Mouse (Mus musculus) brain, embryonic 14.5 days (tissue): ENCODE results near the gene 2310011J03Rik.

Source experiments
- CTCF ChIP-seq: fragments of 200-500 bp; IDR thresholded peaks from 2 replicates; pipeline ENCODE4 v1.5.1; 2012; ENCODE audit warnings: inconsistent platforms, mild to moderate bottlenecking, moderate library complexity, borderline replicate concordance; ENCODE audit not compliant: insufficient read depth, insufficient read length; ENCODE audit errors: extremely low read depth
- POLR2A ChIP-seq: fragments of 200-500 bp; IDR thresholded peaks from 2 replicates; pipeline ENCODE4 v1.6.1; 2012; ENCODE audit warnings: mild to moderate bottlenecking, inconsistent platforms, borderline replicate concordance; ENCODE audit not compliant: poor library complexity, insufficient read depth, insufficient read length, severe bottlenecking; ENCODE audit errors: extremely low read depth

DNA sequence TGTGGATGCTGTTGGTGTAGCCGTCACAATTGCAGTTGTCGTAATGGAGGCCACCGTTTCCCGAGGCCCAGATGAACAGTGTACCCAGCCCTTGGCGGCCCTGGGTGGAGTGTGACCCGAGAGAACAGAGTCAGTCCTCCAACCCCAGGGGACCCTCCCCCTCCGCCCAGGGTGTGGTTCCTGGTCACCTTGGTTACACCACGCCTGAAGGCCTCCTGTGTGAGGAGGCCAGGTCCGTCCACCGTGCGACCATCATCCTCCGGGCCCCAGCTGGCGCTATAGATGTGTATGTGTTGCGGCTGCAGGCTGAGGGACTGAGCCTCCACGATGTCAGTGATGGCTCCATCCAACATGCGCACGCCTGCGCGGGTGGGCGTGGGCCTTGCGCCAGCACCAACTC is 4.7 kb upstream of the 2310011J03Rik start:
- no peak for TF ChIP-seq CTCF
- TF ChIP-seq POLR2A: no peak
